Mouse (Mus musculus) ES-Bruce4 (cell line): ENCODE measurements around the gene 6330403K07Rik. TPM values are rescaled to one million over a fixed set of nuclear protein-coding genes. Genes with fewer than 3 reads are reported as not detected.

Experiments used
- H3K27ac ChIP-seq: 2 replicates; pipeline ENCODE4 v1.5.1; 2012; ENCODE audit warnings: low read length, inconsistent platforms; ENCODE audit not compliant: insufficient read depth
- H3K27me3 ChIP-seq: 2 replicates; pipeline ENCODE4 v1.6.1; 2012; ENCODE audit warnings: mild to moderate bottlenecking, low read length, inconsistent platforms; ENCODE audit not compliant: control insufficient read depth, poor library complexity, insufficient read depth, severe bottlenecking
- H3K36me3 ChIP-seq: 2 replicates; pipeline ENCODE4 v1.6.1; 2012; ENCODE audit warnings: inconsistent platforms, mild to moderate bottlenecking, low read length, moderate library complexity; ENCODE audit not compliant: control insufficient read depth, poor library complexity, insufficient read depth, severe bottlenecking
- H3K4me1 ChIP-seq: one replicate; pipeline ENCODE4 v1.8.1; 2011; ENCODE audit warnings: low read length; ENCODE audit not compliant: control insufficient read depth, insufficient read depth
- H3K4me3 ChIP-seq: 2 replicates; pipeline ENCODE4 v1.5.1; 2011; ENCODE audit warnings: low read depth, mild to moderate bottlenecking, low read length
- H3K9ac ChIP-seq: 2 replicates; pipeline ENCODE4 v1.6.1; 2012; ENCODE audit warnings: low read depth, mild to moderate bottlenecking, inconsistent platforms; ENCODE audit not compliant: poor library complexity, severe bottlenecking
- H3K9me3 ChIP-seq: replicated peaks from 2 replicates; pipeline ENCODE4 v1.6.1; 2012; ENCODE audit warnings: mild to moderate bottlenecking, low read length, inconsistent platforms; ENCODE audit not compliant: control insufficient read depth, poor library complexity, insufficient read depth, severe bottlenecking
- CTCF ChIP-seq: IDR thresholded peaks from one replicate; pipeline ENCODE4 v1.8.1; 2011; ENCODE audit warnings: low read depth, low read length
- EP300 ChIP-seq: IDR thresholded peaks from 2 replicates; pipeline ENCODE4 v1.6.1; 2011; ENCODE audit warnings: low read depth, low read length; ENCODE audit not compliant: insufficient read depth
- POLR2A ChIP-seq: IDR thresholded peaks from one replicate; pipeline ENCODE4 v1.8.1; 2011; ENCODE audit warnings: low read length; ENCODE audit not compliant: insufficient read depth
- polyA plus RNA-seq: library from polyadenylated mRNA; stranded (reverse); fragments of >200 nt; gene quantifications from 2 replicates; pipeline ENCODE4 v1.2.4, GENCODE M21; 2011; ENCODE audit warnings: low read depth; ENCODE audit not compliant: missing spikeins, insufficient read depth, insufficient read length

Gene 6330403K07Rik
- polyA plus RNA-seq, 1 experiment: 4.3 TPM

GRCm38 (mm10) chr11:71017051-71017450 is 16.3 kb downstream of the 6330403K07Rik start:
- no peak overlapping the region for H3K9ac ChIP-seq
- H3K4me3 ChIP-seq: no peak overlapping the region
- no peaks in the 10 kb centered on the region for H3K27me3 ChIP-seq
- TF ChIP-seq EP300 (no peak), POLR2A (no peak), CTCF (no peak)
- H3K27ac ChIP-seq: no peak overlapping the region
- no peaks in the 10 kb centered on the region for H3K9me3 ChIP-seq
- peaks cover 27% of the 10 kb centered on the region for H3K36me3 ChIP-seq
- H3K4me1 ChIP-seq: no peaks in the 10 kb centered on the region

- H3K36me3 ChIP-seq: peaks cover 45% of the 10 kb centered on the region
- no peak for TF ChIP-seq POLR2A
- TF ChIP-seq EP300: no peak
- TF ChIP-seq CTCF: no peak
Measured at GRCm38 (mm10) chr11:71012743-71013142, 20.6 kb downstream of the 6330403K07Rik start.

GRCm38 (mm10) chr11:71008321-71008720 is 25.0 kb downstream of the 6330403K07Rik start:
- Histone ChIP-seq H3K4me1 (no peaks in the 10 kb centered on the region), H3K9ac (no peak overlapping the region), H3K9me3 (no peaks in the 10 kb centered on the region), H3K36me3 (peaks cover 34% of the 10 kb centered on the region), H3K27ac (no peak overlapping the region), H3K4me3 (no peak overlapping the region), H3K27me3 (no peaks in the 10 kb centered on the region)
- TF ChIP-seq POLR2A (no peak), EP300 (no peak)

More at GRCm38 (mm10) chr11:71012743-71013142, 20.6 kb downstream of the 6330403K07Rik start:
- H3K27ac ChIP-seq: no peak overlapping the region
- H3K4me1 ChIP-seq: no peaks in the 10 kb centered on the region
- no peak overlapping the region for H3K4me3 ChIP-seq
- H3K9me3 ChIP-seq: no peaks in the 10 kb centered on the region
- H3K27me3 ChIP-seq: no peaks in the 10 kb centered on the region
- H3K9ac ChIP-seq: no peak overlapping the region

GRCm38 (mm10) chr11:71007831-71008230 is 25.5 kb downstream of the 6330403K07Rik start:
- no peaks in the 10 kb centered on the region for H3K27me3 ChIP-seq
- no peak overlapping the region for H3K4me3 ChIP-seq
- H3K27ac ChIP-seq: no peak overlapping the region
- no peaks in the 10 kb centered on the region for H3K9me3 ChIP-seq
- no peak overlapping the region for H3K9ac ChIP-seq
- no peak for TF ChIP-seq EP300
- no peak for TF ChIP-seq POLR2A
- no peak for TF ChIP-seq CTCF
- no peaks in the 10 kb centered on the region for H3K4me1 ChIP-seq
- H3K36me3 ChIP-seq: peaks cover 33% of the 10 kb centered on the region

- no peak for TF ChIP-seq POLR2A
- no peak for TF ChIP-seq CTCF
- no peak for TF ChIP-seq EP300
- Histone ChIP-seq H3K9ac (no peak overlapping the region), H3K36me3 (peaks cover 27% of the 10 kb centered on the region), H3K4me1 (no peaks in the 10 kb centered on the region), H3K27me3 (no peaks in the 10 kb centered on the region), H3K27ac (no peak overlapping the region), H3K4me3 (no peak overlapping the region), H3K9me3 (no peaks in the 10 kb centered on the region)
Measured at GRCm38 (mm10) chr11:71007026-71007425, 26.3 kb downstream of the 6330403K07Rik start.

- Histone ChIP-seq H3K27me3 (no peaks in the 10 kb centered on the region), H3K9ac (no peak overlapping the region), H3K36me3 (peaks cover 22% of the 10 kb centered on the region), H3K4me1 (no peaks in the 10 kb centered on the region), H3K27ac (no peak overlapping the region), H3K4me3 (no peak overlapping the region), H3K9me3 (no peaks in the 10 kb centered on the region)
- TF ChIP-seq POLR2A (no peak), CTCF (no peak), EP300 (no peak)
Measured at GRCm38 (mm10) chr11:71005046-71005445, 28.3 kb downstream of the 6330403K07Rik start.
